Mouse (Mus musculus) G1E-ER4 (cell line): ENCODE results near the gene Hlf. TPM values are rescaled to one million over a fixed set of nuclear protein-coding genes. Genes with fewer than 3 reads are reported as not detected.

Experiments used
- GATA1 ChIP-seq: IDR thresholded peaks from one replicate; pipeline ENCODE4 v1.8.0; 2012; ENCODE audit warnings: low read length, inconsistent platforms
- polyA plus RNA-seq: library from polyadenylated mRNA; stranded (reverse); fragments of >175 nt; gene quantifications from 2 replicates; pipeline ENCODE4 v1.2.3, GENCODE M21; 2012

Hlf gene
- polyA plus RNA-seq, 1 experiment, result not detected

- TF ChIP-seq GATA1, result no peak
Measured at GRCm38 (mm10) chr11:90382005-90382611, 8.6 kb downstream of the Hlf start.

- no peak for TF ChIP-seq GATA1
Measured at GRCm38 (mm10) chr11:90381113-90381512, 9.6 kb downstream of the Hlf start.

- TF ChIP-seq GATA1, result no peak
Measured at GRCm38 (mm10) chr11:90380131-90380685, 10.5 kb downstream of the Hlf start.

- no peak for TF ChIP-seq GATA1
Measured at GRCm38 (mm10) chr11:90378008-90378407, 12.7 kb downstream of the Hlf start.

DNA sequence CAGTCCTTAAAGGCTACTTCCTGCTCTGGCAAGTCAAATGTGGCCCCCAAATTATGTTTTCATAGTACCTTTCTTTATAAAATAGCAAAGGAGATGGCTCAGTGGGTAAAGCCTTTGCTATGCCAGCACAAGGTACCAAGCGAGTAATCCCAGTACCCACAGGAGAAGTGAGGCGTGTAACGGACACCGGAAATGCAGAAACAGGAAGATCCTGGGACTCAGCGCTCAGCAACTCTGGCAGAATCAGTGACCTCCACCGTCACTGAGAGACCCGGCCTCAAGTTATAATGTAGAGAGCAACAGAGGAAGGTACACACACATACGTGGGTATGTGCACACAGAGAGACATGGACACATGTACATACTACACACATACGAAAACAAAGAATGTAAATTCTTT is 14.3 kb downstream of the Hlf start:
- TF ChIP-seq GATA1, result no peak

GRCm38 (mm10) chr11:90371470-90372100 is 19.1 kb downstream of the Hlf start:
- no peak for TF ChIP-seq GATA1

DNA sequence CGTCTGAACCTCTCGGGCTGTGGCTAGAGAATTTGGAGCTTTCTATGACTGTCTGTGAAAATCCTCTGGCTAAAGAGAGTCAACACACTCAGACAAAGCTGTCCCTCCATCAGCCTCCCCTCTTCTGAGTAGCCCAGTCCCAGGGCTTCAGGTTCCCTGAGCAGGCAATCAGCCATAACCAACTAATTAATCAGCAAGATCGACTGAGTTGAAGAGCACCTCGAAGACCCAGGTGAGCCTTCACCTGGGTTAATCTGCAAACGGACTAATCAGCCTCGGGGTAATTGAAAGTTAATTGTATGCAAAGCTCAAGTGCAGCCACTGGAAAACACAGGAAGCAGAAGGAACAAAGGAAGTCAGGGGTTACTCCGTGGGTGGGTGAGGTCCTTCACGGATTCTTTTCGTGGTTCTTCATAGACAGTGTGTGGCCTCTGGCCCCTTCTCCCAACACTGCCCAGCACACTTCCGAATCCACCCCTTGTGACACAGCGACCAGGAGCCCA is 19.9 kb downstream of the Hlf start:
- no peak for TF ChIP-seq GATA1

GRCm38 (mm10) chr11:90370367-90370766 is 20.3 kb downstream of the Hlf start:
- TF ChIP-seq GATA1, result no peak

DNA sequence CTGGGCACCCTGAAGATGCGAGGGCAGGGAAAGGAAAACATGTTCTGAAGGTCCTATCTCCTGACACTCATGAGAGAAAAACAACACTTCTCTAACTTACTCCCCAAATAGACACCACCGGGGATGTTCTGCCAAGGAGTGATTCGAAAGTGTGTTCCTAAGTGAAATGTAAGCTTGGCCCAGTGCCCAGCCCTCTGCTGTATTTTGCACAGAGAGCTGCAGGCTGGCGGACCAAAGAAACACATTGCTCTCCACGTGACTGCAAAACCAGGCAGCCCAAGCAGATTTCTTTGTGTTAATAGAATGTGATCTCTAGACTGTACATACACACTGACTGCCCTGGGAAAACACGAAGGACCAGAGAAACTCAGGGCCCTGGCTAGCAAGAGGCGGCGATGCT is 21.1 kb downstream of the Hlf start:
- no peak for TF ChIP-seq GATA1

- no peak for TF ChIP-seq GATA1
Measured at GRCm38 (mm10) chr11:90369115-90369514, 21.6 kb downstream of the Hlf start.

DNA sequence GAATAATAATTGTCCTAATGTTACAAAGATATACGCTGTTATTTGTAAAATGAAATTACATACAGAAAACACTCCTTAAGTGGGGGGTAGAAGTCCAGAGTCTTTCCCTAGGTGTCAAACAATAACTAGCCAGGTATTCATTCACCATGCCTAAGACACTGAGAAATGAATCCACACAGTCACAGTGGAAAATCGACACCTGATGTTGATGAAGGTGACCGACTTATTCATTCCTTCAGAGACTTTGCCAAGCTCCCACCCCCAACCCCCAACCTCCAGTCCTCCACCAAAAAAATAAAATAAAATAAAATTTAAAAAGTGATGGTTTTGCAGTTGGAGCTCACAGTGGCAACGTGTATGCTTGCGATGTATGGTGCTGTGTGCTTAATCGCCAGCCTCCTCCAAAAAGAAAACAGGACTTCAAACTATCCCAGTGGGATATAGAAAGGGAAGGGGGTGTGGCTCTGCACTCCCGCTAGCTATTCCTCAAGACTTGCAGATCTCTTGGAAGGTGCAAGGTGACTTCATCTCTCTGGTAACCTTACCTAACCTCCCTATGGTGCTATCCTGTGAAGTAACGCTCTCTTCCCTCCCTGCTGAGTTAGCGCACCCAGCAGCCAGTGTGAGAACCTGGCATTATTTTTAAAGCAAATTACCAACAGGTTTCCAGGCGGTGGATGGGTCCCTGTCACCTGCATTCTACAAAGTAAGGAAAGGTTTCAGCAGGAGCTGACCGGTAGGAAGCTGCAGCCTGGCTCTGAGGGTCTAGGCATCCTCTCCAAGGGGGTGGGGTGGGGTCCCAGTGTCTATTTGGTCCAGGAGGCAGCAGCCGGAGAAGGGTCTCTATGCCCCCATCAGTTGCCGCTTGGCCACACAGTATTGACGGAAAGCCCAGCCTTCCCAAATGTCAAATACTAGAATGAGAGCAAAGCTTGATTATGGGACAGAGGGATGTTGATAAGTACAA is 22.5 kb downstream of the Hlf start:
- TF ChIP-seq GATA1, result no peak

DNA sequence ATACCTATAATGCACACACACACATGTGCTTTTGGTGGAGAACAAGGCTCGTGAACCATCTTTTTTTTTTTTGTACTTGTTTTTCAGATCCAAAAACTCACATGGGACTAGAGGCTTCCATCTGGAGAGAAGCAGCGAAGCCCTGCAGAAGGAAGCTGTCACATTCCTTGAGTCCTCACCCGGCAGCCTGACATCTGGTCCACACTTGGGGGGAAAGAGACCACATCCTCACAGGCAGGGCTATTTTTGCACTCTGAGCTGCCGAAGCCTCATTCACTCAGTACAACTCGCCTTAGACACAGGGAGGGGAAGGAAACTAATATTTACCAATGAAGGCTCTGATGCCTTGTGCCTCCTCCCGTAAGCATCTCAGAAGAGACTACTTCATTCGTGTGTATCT is 25.8 kb downstream of the Hlf start:
- TF ChIP-seq GATA1, result no peak

- no peak for TF ChIP-seq GATA1
Measured at GRCm38 (mm10) chr11:90363821-90364497, 26.7 kb downstream of the Hlf start.

DNA sequence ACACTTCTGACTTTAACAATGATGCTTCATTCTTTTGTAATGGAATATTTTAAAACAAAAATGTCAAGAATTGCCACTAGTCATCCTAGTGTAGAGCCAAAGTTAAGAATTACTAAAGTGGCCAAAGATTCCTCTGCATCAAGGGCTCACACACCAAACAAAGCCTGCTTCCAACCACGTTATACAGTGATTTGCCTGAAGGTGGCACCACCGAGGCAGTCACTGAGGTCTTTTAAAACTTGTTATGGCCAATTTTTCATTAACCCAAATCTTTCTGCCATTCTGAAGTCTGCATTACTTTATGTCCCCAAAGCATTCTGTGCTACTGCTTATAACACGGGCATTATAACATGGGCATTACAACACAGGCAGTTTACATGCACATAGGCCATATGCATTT is 27.3 kb downstream of the Hlf start:
- TF ChIP-seq GATA1, result no peak

GRCm38 (mm10) chr11:90360536-90360935 is 30.2 kb downstream of the Hlf start:
- TF ChIP-seq GATA1, result no peak
